Mouse (Mus musculus) lung, postnatal 25 days (tissue): ENCODE measurements at regions not wholly inside any gene's neighbourhood (a gene's known extent, or its start where the extent isn't known, plus 50 kb on each side); places are given as distances from the start of the nearest gene placed in this dataset.

Experiments
- DNase-seq: peaks from one replicate; pipeline ENCODE4 v3.0.0; 2022; ENCODE audit warnings: low spot score

GRCm38 (mm10) chrX:129272135-129272534 lies 477.4 kb upstream of the Diaph2 start:
- DNase-seq = no peak

GRCm38 (mm10) chrX:129303987-129304386 lies 445.6 kb upstream of the Diaph2 start:
- peak; percentile 4 for DNase-seq

GRCm38 (mm10) chrX:129309380-129309779 lies 440.2 kb upstream of the Diaph2 start:
- DNase-seq = no peak

- no peak for DNase-seq
Observed at GRCm38 (mm10) chrX:129329441-129329840, 420.1 kb upstream of the Diaph2 start.

GRCm38 (mm10) chrX:129332810-129333209 lies 416.7 kb upstream of the Diaph2 start:
- DNase-seq = no peak
